Mouse (Mus musculus) limb, embryonic 10.5 days (tissue): Measurements from ENCODE around the gene Ncor2. TPM values are rescaled to one million over a fixed set of nuclear protein-coding genes. Genes with fewer than 3 reads are reported as not detected.

Experiments
- DNase-seq: peaks from one replicate; pipeline ENCODE4 v3.0.0-alpha.2; 2017; ENCODE audit warnings: low spot score
- H3K27ac ChIP-seq: fragments of 300-500 bp; sonication (generic); 2 replicates; pipeline ENCODE4 v1.5.1; 2016; ENCODE audit warnings: mild to moderate bottlenecking
- H3K27me3 ChIP-seq: fragments of 300-500 bp; sonication (generic); 2 replicates; pipeline ENCODE4 v1.6.1; 2016; ENCODE audit warnings: low read depth, mild to moderate bottlenecking; ENCODE audit not compliant: poor library complexity, severe bottlenecking
- H3K36me3 ChIP-seq: fragments of 300-500 bp; sonication (generic); 2 replicates; pipeline ENCODE4 v1.6.1; 2016; ENCODE audit warnings: mild to moderate bottlenecking, moderate library complexity
- H3K4me1 ChIP-seq: fragments of 300-500 bp; sonication (generic); 2 replicates; pipeline ENCODE4 v1.6.1; 2016
- H3K4me3 ChIP-seq: fragments of 300-500 bp; sonication (generic); 2 replicates; pipeline ENCODE4 v1.5.1; 2016; ENCODE audit warnings: mild to moderate bottlenecking, moderate library complexity
- H3K9me3 ChIP-seq: fragments of 300-500 bp; sonication (generic); replicated peaks from 2 replicates; pipeline ENCODE4 v1.6.1; 2016; ENCODE audit warnings: mild to moderate bottlenecking
- WGBS: fragments of 180-500 bp; shearing (Covaris S2); methylation state at CpG from one replicate; pipeline ENCODE4 v1.1.7; 2016; 5-methylcytosine and 5-hydroxymethylcytosine counted together
- polyA plus RNA-seq: library from polyadenylated mRNA; unstranded; fragments of >200 nt; fragmentation: Nextera tagmentation; extraction: Ambion mirVana; gene quantifications from 2 replicates; pipeline ENCODE4 v1.2.1, GENCODE M21; 2016

The Ncor2 gene
- polyA plus RNA-seq, 1 experiment from 2014 or later, result 26.8 TPM

GRCm38 (mm10) chr5:125188812-125189598 is 10.0 kb upstream of the Ncor2 start:
- WGBS, result 45% methylated on average over 12 of the region's 12 CpGs
- H3K4me1 ChIP-seq, result peaks cover 32% of the 10 kb centered on the region
- no peaks in the 10 kb centered on the region for H3K36me3 ChIP-seq
- H3K27me3 ChIP-seq, result no peaks in the 10 kb centered on the region
- no peaks in the 10 kb centered on the region for H3K9me3 ChIP-seq
- DNase-seq, result no peak
- no peak overlapping the region for H3K4me3 ChIP-seq
- H3K27ac ChIP-seq, result no peak overlapping the region

GRCm38 (mm10) chr5:125184826-125185225 is 5.8 kb upstream of the Ncor2 start:
- 6% methylated on average over 6 of the region's 6 CpGs for WGBS
- 0 out of 2 replicates have a peak, but pooled peaks cover 9% of the 10 kb centered on the region for H3K27me3 ChIP-seq
- H3K36me3 ChIP-seq, result no peaks in the 10 kb centered on the region
- peak; percentile 75 for DNase-seq
- H3K9me3 ChIP-seq, result no peaks in the 10 kb centered on the region
- peak overlapping the region; percentile 10; the same call in 1 of the 2 replicates for H3K4me3 ChIP-seq
- peak overlapping the region; percentile 77 for H3K27ac ChIP-seq
- peaks cover 47% of the 10 kb centered on the region for H3K4me1 ChIP-seq

- Histone ChIP-seq H3K27ac (peak overlapping the region; percentile 69), H3K4me1 (peaks cover 44% of the 10 kb centered on the region), H3K9me3 (no peaks in the 10 kb centered on the region), H3K36me3 (no peaks in the 10 kb centered on the region), H3K4me3 (peak overlapping the region; percentile 19), H3K27me3 (0 out of 2 replicates have a peak, but pooled peaks cover 9% of the 10 kb centered on the region)
- WGBS, result 26% methylated on average over 23 of the region's 23 CpGs
- DNase-seq, result peak; percentile 50
Measured at GRCm38 (mm10) chr5:125183321-125184003, 4.4 kb upstream of the Ncor2 start.

- Histone ChIP-seq H3K9me3 (no peaks in the 10 kb centered on the region), H3K4me1 (peaks cover 66% of the 10 kb centered on the region), H3K36me3 (no peaks in the 10 kb centered on the region), H3K27ac (no peak overlapping the region), H3K27me3 (0 out of 2 replicates have a peak, but pooled peaks cover 9% of the 10 kb centered on the region), H3K4me3 (no peak overlapping the region)
- DNase-seq, result no peak
- WGBS, result 84% methylated on average over 6 of the region's 6 CpGs
Measured at GRCm38 (mm10) chr5:125180630-125181263, 1.7 kb upstream of the Ncor2 start.

GRCm38 (mm10) chr5:125179735-125180629 is 963 bp upstream of the Ncor2 start:
- 6% methylated on average over 24 of the region's 25 CpGs for WGBS

GRCm38 (mm10) chr5:125178171-125179006 is 630 bp downstream of the Ncor2 start:
- DNase-seq, result peak; percentile 80
- H3K36me3 ChIP-seq, result peaks cover 4% of the 10 kb centered on the region; the same call in 1 of the 2 replicates

More at GRCm38 (mm10) chr5:125179735-125180629, 963 bp upstream of the Ncor2 start:
- no peak for DNase-seq
- Histone ChIP-seq H3K4me1 (peaks cover 66% of the 10 kb centered on the region), H3K4me3 (peak overlapping the region; percentile 97), H3K9me3 (no peaks in the 10 kb centered on the region), H3K36me3 (peaks cover under 1% of the 10 kb centered on the region; the same call in 1 of the 2 replicates), H3K27me3 (0 out of 2 replicates have a peak, but pooled peaks cover 9% of the 10 kb centered on the region), H3K27ac (peak overlapping the region; percentile 96)

GRCm38 (mm10) chr5:125177481-125178134 is 1.4 kb downstream of the Ncor2 start:
- Histone ChIP-seq H3K4me1 (peaks cover 70% of the 10 kb centered on the region), H3K9me3 (no peaks in the 10 kb centered on the region), H3K36me3 (peaks cover 4% of the 10 kb centered on the region; the same call in 1 of the 2 replicates), H3K27me3 (0 out of 2 replicates have a peak, but pooled peaks cover 3% of the 10 kb centered on the region), H3K27ac (peak overlapping the region; percentile 96), H3K4me3 (peak overlapping the region; percentile 97)
- WGBS, result under 1% methylated on average over 44 of the region's 44 CpGs
- DNase-seq, result peak; percentile 84

More at GRCm38 (mm10) chr5:125178171-125179006, 630 bp downstream of the Ncor2 start:
- peak overlapping the region; percentile 96 for H3K27ac ChIP-seq
- under 1% methylated on average over 60 of the region's 60 CpGs for WGBS
- H3K4me1 ChIP-seq, result peaks cover 67% of the 10 kb centered on the region
- 0 out of 2 replicates have a peak, but pooled peaks cover 5% of the 10 kb centered on the region for H3K27me3 ChIP-seq
- no peaks in the 10 kb centered on the region for H3K9me3 ChIP-seq
- H3K4me3 ChIP-seq, result peak overlapping the region; percentile 97

- Histone ChIP-seq H3K27ac (peak overlapping the region; percentile 96), H3K4me1 (peaks cover 77% of the 10 kb centered on the region), H3K4me3 (peak overlapping the region; percentile 97), H3K27me3 (0 out of 2 replicates have a peak, but pooled peaks cover 3% of the 10 kb centered on the region), H3K36me3 (peaks cover 4% of the 10 kb centered on the region; the same call in 1 of the 2 replicates), H3K9me3 (no peaks in the 10 kb centered on the region)
- no peak for DNase-seq
- 20% methylated on average over 12 of the region's 12 CpGs for WGBS
Measured at GRCm38 (mm10) chr5:125176864-125177263, 2.2 kb downstream of the Ncor2 start.

- peaks cover 4% of the 10 kb centered on the region; the same call in 1 of the 2 replicates for H3K36me3 ChIP-seq
- H3K27ac ChIP-seq, result 0 out of 2 replicates have a peak overlapping the region, but pooled peaks have one; percentile 39
- 38% methylated on average over 5 of the region's 5 CpGs for WGBS
Measured at GRCm38 (mm10) chr5:125176370-125176766, 2.7 kb downstream of the Ncor2 start.

GRCm38 (mm10) chr5:125175673-125176369 is 3.2 kb downstream of the Ncor2 start:
- no peak overlapping the region for H3K4me3 ChIP-seq
- no peak for DNase-seq
- H3K36me3 ChIP-seq, result peaks cover 4% of the 10 kb centered on the region; the same call in 1 of the 2 replicates
- H3K27ac ChIP-seq, result no peak overlapping the region
- H3K4me1 ChIP-seq, result peaks cover 86% of the 10 kb centered on the region
- no peaks in the 10 kb centered on the region for H3K9me3 ChIP-seq
- 0 out of 2 replicates have a peak, but pooled peaks cover 3% of the 10 kb centered on the region for H3K27me3 ChIP-seq
- 71% methylated on average over 9 of the region's 9 CpGs for WGBS

More at GRCm38 (mm10) chr5:125176370-125176766, 2.7 kb downstream of the Ncor2 start:
- H3K9me3 ChIP-seq, result no peaks in the 10 kb centered on the region
- H3K27me3 ChIP-seq, result 0 out of 2 replicates have a peak, but pooled peaks cover 3% of the 10 kb centered on the region
- peak overlapping the region; percentile 97 for H3K4me3 ChIP-seq
- DNase-seq, result no peak
- peaks cover 82% of the 10 kb centered on the region for H3K4me1 ChIP-seq
